Mouse (Mus musculus) E14TG2a.4 (cell line): ENCODE measurements around the gene Pak4.

Experiments used
- CTCF ChIP-seq: conservative IDR thresholded peaks from 2 replicates; pipeline ENCODE4 v1.5.1; 2014; ENCODE audit warnings: low read length
- NANOG ChIP-seq: IDR thresholded peaks from 2 replicates; pipeline ENCODE4 v1.6.1; 2014; ENCODE audit warnings: borderline replicate concordance, low read length, mixed read lengths

DNA sequence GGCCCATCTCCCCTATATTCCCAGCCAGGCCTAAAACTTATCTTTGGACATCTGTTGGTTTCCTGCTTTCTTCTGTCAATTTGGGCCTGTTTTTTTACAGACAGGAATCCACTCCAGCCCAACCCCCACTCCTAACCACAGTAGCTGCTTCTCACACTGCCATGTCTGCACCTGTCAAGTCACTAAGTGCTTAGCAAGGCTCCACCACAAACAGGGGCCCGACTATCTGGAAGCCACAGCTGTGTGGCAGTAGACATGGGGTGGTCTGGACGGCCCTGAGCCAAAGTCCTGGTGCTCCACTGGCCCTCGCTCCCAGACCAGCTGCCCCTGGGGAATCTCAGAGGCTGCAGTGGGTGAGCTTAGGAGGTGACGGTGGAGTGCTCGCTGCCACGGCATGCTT lies 40.3 kb downstream of the Pak4 start:
- TF ChIP-seq CTCF, result no peak
- no peak for TF ChIP-seq NANOG
